Mouse (Mus musculus) hematopoietic stem cell, adult 5-6 weeks (primary cell): ENCODE data around the gene Fxyd5. TPM values are rescaled to one million over a fixed set of nuclear protein-coding genes. Genes with fewer than 3 reads are reported as not detected.

Experiments used
- ATAC-seq, 2 experiments: fragments of 125-278 bp in 1 of 2; replicated peaks in 1 of 2; 2 replicates each; pipeline ENCODE4 v1.8.0; 2016 to 2017; ENCODE audit warnings: inconsistent platforms in 2 of 2, mild to moderate bottlenecking in 2 of 2, moderate number of reproducible peaks in 2 of 2, low read depth in 1 of 2, moderate TSS enrichment in 1 of 2; ENCODE audit not compliant: low FRiP score in 2 of 2, poor library complexity in 2 of 2, severe bottlenecking in 2 of 2, insufficient read depth in 1 of 2, low TSS enrichment in 1 of 2
- total RNA-seq: library from RNA; stranded (forward); fragments of 172-1452, 232-1000 nt; gene quantifications from 2 replicates; pipeline ENCODE4 v1.2.3, GENCODE M21; 2017

Fxyd5 gene
- total RNA-seq, 1 experiment from 2014 or later, result 391 TPM

DNA sequence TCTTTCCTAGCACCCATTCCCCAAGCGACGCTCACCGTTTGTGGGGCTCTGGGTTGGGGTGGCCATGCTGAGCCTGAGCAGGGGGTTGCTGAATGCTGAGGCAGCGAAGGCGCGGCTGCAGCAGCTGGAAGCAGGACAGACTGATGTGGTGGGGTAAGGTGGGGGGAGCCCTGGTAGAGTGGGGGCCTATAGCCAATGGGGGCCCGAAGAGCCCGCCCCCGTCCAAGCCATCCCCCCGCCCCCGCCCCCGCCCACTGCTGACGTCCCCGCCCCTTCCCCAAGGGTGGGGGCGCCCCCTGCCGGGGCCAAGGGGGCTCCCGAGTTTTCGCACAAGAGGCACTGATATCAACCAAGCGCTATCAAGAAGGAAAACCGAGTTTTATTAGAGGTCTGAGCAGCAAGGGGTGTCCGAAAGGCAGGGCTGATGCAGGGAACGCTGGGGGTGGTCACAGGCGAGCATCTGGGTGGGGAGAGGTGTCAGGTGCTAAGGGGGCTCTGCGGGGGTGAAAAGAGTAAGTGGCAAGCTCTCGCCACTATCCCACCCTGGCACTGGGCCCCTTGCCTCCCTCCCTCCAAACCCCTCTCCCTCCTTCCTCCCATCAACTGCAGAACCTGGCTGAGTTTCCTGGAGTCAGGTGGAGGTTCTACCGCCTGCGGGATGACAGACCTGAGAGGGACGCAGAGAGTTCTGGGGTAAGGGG is 9.2 kb upstream of the Fxyd5 start, which contains the start of gene Fxyd7:
TSS of gene Fxyd7 (minus strand) at position 147 of the 701 bp plus-strand sequence.
- ATAC-seq, result no peak

DNA sequence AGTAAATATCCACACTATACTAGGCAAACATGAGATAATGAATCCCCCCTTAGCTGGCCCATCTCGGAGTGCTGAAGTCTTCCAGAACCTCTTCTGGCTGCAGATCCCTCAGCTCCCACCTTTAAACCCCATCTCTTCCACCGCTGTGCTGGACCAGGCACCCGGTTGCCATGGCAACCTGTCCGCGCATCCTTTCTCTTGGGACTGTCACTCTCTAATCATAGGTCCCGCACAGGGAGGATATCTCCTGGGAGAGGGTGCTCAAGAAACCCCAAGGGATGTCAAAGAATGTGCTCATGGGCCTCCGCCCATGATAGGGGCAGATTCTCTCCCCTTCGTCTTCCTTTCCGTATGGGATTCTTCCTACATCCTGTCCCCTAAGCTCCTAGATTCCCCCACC is 8.6 kb upstream of the Fxyd5 start:
- ATAC-seq, result no peak

DNA sequence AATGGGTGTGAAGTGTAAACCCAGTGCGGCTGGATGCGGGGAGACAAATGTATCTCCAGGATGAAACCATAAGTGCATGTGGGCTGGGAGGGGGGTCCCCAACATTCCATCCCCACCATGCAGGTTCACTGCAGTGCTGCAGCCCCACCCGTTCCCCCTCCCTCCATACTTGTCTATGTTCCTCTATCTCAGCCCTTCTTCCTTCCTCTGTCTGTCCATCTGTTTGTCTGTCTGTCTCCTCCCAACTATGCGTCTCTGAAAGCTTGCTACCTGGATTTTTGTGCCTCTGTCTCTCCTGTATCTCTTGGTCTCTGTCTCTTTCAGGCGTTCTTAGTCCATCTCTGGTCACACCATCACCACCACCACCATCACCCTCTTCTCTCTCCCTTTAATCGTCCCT is 8.2 kb upstream of the Fxyd5 start:
- ATAC-seq, result no peak

DNA sequence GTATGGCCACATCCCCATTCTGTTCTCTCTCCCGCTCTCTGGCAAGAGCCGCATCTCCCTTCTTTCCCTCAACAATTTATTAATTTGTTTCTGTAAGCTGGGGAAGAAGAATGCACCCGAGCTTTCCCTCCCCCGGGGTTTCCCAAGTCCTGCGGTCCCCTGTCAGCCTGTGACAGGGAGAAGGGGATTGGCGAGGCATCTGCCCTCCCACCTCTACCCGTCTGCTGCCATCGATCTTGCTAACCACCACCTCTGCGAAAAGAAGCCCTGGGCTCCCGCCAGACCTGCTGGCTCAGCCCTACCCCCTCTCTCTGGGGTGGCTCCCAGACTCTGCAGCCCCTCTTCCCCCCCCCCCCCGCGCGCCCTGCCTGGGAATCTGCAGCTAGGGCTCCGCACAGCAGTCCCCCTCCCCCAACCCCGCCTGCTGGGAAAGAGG is 7.6 kb upstream of the Fxyd5 start:
- ATAC-seq, result no peak

DNA sequence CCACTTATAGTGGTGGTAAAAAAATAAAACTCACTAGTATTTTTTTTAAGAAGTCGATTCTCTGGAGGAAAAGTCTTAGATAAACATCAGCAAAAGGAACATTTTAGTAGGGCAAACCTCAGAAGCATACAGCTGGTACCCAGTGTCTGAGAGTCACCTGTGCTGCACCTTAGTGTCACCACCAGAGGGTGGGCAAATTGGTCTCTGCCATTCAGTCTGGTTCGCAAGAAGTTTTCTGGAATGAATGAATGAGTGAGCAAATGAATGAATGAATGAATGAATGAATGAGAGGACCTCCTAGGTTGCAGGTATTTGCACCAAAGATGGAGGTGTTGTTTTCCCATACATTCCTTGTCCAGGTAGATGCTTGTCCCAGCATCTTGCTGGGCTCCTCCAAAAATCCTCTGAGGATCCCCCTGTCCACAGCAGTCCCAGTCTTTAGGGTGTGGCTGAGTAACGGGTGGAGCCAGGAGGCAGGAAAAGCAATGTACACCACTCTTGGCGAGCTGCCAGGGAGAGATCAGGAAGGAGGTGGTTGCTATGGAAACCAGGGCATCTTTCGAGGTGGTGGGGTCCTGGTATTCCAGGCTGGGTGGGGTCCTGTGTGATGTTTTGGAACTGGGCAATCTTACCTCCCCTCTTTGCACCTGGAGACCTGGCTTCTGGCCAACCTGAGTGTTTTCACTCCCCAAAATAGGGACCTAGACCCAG is 7.0 kb upstream of the Fxyd5 start:
- ATAC-seq, result no peak

DNA sequence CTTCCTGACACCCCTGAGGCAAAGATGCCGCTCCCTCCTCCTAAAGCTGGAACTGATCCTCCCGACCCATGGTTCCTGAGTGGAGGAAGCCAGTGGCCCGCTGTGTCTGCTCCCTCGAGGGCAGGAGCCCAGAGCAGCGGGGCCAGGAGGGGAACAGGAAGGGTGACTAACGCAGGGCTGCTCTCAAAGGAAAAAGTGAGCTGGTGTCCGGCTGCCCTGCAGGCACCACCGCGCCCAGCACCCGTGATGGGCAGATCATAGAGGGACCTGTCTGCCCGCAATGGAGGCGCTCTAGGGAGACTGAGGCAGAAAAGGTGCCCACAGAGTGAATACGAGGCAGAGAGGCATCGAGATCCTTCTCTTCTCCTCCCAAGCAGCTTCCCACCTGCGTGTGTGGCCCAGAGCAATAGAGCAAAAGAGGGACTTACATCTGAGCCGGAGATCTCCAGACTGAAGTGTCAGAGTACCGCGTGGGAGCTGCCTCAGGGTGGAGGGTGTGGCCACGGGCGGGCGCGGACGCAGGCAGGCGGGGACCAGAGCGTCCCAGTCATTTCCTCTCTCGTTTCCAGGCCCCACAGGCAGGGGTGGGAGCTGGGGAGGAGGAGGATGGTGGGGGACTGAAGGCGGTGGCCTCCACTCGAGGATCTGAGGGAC is 492 bp downstream of the Fxyd5 start:
- peak; percentile 86 to 92 for ATAC-seq

DNA sequence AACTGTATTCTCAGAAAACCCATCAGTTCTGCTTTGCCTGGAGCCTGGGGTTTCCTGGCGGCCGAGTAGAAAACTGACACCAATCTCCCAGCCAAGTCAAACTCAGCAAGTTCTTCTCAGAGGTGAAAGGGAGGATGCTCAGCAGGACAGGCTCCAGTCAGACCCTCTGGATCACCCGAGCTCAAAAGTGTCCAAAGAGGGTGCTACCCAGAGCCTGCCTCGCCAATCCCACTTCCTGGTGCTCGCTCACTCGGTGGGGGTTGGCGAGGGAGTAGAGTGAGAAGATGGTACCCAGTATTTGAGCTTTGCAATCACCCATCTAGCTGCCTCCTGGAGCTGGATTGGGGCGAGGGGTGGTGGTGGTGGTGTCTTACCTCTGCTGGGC is 1.3 kb downstream of the Fxyd5 start:
- ATAC-seq, result no peak

DNA sequence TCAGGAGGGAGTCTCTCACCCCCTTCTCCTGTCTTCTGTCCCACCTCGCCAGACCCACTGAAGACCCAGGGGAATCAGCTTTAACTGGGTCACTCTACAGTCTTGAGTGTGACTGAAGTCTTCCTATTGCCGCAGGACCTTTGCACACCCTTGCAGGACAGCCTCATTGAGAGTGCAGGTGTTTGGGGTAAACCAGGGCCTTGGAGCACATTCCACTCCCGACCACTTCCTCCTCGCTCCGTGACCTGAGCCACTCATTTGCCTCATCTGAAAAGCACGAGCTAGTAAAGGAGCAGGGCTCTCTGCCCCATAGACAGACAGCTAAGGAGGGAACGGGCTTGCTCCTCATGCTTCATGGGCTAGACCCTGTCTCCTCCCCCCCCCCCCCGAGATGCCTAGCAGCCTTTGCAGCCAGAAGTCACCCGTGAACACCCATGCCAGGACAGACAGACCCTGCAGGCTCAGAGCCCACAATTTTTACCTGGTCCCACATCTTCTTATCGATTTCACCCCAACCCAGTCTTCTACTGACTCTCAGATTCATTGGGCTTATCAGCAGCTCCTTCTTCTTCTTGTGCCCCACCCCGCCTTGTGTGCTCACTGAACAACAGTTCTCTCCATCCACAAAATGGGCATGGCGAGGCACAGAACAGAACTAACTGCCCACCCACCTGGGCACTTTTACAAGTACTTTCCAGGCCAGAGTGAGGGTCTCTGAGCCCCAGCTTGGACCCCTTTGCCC is 1.8 kb downstream of the Fxyd5 start:
- no peak for ATAC-seq

DNA sequence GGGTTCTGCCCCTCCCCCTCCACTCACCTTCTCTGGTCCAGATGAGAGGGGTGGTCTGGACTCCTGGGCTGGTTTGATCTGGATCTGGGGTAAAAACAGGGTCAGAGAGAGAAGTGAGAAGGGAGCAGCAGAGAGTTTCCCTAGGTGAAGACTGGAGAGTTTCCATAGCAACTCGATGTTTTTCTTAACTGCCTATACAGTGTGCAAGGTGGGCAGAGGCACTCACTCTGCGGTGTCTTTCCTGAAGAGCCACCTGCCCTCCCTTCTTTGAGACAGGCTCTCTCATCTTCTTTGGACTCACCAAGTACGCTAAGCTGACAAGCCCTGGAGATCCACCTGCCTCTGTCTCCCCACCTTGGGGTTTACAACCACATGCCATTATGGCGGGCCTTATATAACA is 3.3 kb downstream of the Fxyd5 start:
- ATAC-seq, result no peak

DNA sequence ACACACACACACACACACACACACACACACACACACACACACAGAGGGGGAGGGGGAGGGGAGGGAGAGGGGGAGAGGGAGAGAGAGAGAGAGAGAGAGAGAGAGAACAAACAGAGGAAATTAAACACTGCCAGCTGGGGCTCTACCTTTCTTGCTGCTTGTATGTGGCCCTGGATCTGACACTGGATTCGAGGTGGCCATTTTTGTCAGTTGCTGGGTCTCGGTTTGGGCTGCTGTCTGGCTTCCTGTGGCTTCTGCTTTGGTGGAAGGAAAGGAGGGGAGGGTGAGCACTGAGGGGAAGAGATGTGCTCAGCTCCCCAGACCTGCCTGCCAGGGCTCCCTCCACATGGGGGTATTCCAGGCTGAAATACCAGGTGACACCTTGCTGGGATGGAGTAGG is 4.6 kb downstream of the Fxyd5 start:
- ATAC-seq, result no peak

DNA sequence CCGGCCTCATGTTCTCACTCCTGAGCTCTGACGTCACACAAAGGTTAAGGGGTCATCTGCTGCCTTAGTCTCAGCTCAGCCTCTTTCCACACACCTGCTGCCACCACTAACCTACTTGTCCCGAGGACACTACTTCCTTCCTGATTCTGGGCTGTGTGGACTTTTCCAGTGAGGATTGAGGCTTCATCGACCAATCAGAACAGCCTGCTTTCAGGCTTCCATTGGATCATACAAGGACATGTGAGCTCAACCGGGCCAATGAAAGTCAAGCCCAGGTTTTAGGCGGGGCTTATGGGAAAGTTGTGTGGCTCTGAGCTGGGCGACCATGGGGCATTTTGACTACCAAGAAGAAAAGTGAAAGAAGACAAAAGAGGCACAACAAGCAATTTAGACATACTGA is 5.4 kb downstream of the Fxyd5 start:
- peak in 1 of 2 experiments; percentile 20; a peak in 1 of 4 replicates for ATAC-seq

DNA sequence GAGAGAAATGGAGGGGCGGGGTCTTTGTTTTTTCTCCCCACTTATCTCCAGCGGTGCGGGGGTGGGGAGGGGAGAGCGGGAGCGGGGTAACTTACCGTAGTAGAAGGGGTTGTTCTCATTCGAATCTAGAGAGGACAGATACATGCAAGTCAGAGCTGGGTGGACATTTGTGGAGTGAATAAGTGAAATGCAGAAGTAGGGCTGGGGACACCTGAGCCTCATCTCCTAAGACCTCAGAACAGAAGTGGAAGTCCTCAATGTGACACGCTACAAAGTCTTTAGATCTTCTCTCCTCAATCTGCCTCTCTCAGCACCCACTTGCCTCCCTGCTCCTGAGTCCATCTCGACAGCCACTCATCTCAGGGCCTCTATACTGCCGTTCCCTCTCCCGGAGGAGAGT is 7.0 kb downstream of the Fxyd5 start:
- ATAC-seq, result no peak

DNA sequence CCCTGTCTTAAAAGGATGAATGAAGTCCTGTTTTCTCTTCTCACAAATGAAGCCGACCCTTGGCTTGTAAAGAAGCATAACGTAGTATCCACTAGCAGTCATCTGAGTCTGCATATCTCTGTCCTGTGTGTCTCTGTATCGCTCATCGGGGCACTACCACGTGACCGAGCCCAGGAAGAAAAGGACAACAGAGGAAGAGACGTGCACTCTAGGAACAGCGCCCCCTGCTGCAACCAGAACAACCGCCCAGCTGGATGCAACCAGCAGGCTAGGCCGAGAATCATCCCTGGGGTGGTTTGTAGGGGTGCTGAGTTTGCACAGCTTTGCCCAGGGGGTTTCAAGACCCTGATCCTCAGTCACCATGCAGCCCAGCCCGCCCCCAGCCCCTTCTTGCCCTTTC is 7.5 kb downstream of the Fxyd5 start:
- ATAC-seq, result no peak

DNA sequence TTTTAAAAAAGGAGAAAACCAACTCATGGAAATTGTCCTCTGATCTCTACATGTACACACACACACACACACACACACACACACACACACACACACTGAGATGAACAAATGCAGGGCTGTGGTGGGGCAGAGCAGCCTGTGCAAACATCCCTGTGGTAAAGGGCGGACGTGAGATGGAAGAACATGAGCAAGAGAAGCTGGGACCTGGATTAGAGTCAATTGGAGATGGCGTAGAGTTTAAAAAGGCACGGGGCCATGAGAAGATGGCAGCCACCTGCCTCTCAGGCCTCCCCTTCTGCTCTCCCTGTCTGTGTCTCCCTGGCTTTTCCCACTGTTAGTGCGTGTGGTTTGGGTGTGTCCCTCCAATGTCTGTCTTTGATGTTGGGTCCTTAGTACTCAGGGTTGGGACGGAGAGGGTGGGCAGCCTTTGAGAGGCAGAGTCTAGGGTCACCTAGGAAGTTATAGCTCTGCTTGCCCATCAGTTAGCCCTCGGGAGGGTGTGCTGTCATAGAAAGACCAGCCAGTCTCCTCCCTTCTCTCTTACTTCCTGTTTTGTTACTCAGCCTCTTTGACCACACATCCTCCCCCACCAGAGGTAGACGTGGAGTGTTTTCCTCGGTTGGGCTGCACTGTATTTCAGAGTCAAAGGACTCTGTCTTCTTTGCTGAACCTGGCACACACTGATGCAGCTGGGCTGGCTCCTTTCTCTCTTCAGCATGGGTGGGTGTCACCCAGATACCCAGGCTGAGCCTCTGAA is 8.7 kb downstream of the Fxyd5 start:
- ATAC-seq, result peak; percentile 84 to 94

DNA sequence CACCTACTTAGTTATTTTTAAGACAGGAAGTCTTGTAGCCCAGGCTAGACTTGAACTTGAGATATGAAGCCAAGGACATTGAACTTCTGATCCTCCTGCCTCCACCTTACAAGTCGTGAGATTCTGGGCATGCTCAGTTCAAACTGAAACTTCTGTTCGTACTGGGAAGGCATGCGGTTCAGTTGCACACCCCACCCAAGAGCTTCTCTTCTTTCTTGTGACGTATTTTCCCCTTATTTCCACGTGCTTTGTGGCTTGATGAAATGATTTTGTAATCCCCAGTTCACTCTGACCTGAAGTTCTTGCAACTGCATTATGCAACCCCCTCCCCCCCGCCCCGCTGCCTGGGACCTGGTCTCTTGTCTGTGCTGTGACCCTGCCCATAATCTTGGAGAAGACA is 10.6 kb downstream of the Fxyd5 start:
- ATAC-seq, result peak in 1 of 2 experiments; percentile 29; a peak in 2 of 4 replicates

DNA sequence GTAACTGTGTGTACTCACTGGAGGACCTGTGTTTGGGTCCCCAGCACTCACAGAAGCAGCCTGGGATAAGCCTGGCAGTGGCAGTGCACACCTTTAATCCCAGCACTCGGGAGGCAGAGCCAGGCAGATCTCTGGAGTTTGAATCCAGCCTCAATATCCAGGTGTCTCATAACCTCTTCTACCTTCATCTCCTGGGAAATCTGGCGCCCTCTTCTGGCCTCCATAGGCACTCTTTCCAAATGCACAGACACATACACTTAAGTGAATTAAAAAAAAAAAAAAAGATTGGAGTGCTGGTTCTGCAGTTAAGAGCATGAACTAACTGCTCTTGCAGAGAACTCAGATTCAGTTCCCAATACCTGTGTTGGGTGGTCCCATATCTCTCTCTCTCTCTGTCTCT is 11.6 kb downstream of the Fxyd5 start:
- ATAC-seq, result no peak

DNA sequence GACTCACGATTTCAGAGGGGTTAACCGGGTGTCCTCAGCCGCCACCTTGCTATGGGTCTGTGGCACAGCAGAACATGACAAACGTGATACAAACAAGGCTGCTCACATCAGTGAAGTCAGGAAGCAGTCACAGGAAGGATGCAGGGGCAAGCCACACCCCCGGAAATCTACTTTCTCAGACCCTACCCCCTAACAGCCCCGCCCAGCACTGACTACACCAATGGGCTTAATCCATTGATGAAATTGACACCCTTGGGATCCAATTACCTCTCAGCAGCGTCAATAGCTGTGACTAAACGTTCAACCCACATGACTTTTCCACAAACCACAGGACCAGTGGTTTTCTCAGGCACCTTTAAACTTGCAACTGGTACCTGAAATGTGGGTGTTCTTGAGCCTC is 13.7 kb downstream of the Fxyd5 start:
- no peak for ATAC-seq
